Mouse (Mus musculus) adrenal gland, postnatal 36 days (tissue): ENCODE measurements around the gene Wasf1. TPM values are rescaled to one million over a fixed set of nuclear protein-coding genes. Genes with fewer than 3 reads are reported as not detected.

Experiments
- DNase-seq, 2 experiments: peaks; one replicate each; pipeline ENCODE4 v3.0.0; 2021; ENCODE audit warnings: mixed read lengths in 1 of 2
- total RNA-seq, 2 experiments: library from RNA; stranded (reverse); gene quantifications; 2 replicates each; pipeline ENCODE4 v1.2.3; 2021

The Wasf1 gene
- total RNA-seq, 2 experiments from 2014 or later, result 5.5 to 5.9 TPM

- DNase-seq, result no peak
Observed at GRCm38 (mm10) chr10:40889146-40889545, 5.9 kb downstream of the Wasf1 start.

DNA sequence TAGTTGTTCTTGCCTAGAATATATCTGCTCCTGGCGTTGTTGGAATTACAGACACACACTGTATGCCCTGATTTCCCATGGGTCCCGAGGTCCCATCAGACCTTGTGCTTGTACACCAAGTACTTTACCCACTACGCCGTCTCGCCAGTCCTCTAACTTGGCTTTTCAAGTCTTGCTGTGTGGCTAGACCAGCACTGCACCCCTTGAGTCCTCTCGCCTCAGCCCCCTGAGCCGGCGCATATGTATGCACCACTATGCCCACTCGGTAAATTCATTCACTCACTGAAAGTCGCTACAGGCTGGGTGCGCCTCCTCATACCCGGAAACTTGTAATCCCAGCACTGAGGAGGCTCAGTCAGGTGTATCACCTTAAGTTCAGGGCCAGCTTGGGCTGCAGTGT is 12.5 kb downstream of the Wasf1 start:
- no peak for DNase-seq

DNA sequence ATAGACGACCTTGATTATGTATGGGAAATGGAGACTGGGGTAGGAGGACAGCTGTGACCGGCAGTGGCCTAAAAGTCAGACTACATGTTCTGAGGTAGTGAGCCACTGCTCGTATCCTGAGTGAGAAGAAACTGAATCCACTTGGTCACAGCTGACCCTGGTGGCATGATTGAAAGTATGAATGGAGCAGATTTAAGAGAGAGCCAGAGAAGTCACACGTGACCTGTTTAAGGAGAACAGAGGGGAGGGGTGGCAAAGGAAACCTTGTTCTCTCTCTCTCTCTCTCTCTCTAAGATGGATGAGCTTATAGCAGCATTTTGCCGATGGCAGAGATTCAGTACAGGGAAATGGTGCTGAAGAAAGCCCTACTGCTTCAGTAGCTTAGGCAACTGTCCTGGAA is 13.4 kb downstream of the Wasf1 start:
- no peak for DNase-seq

GRCm38 (mm10) chr10:40901786-40902185 is 18.5 kb downstream of the Wasf1 start:
- DNase-seq, result no peak

- DNase-seq, result no peak
Observed at GRCm38 (mm10) chr10:40906131-40906530, 22.9 kb downstream of the Wasf1 start.

GRCm38 (mm10) chr10:40906802-40907201 is 23.5 kb downstream of the Wasf1 start:
- no peak for DNase-seq

GRCm38 (mm10) chr10:40908580-40908979 is 25.3 kb downstream of the Wasf1 start:
- peak in 1 of 2 experiments; percentile 12 for DNase-seq

GRCm38 (mm10) chr10:40910811-40911210 is 27.5 kb downstream of the Wasf1 start:
- no peak for DNase-seq

DNA sequence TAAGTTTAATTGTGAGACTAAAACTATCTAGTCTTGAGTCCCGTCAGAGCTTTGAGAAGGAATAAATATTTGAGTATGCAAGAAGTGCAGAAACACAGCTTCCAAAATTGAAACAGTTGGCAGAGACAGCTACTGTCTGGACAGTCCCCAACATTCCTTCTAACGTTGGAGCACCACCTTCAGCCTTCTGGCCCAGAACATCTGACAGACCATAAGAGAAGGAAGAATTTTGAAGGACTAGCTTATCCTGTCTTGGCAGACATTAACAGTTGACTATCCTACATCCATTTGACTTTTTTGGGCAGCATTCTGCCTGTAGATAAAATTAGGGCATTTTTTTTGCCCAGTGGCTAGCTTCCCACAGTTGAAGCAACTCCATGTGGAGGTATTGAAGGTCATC is 32.0 kb downstream of the Wasf1 start:
- DNase-seq, result no peak

DNA sequence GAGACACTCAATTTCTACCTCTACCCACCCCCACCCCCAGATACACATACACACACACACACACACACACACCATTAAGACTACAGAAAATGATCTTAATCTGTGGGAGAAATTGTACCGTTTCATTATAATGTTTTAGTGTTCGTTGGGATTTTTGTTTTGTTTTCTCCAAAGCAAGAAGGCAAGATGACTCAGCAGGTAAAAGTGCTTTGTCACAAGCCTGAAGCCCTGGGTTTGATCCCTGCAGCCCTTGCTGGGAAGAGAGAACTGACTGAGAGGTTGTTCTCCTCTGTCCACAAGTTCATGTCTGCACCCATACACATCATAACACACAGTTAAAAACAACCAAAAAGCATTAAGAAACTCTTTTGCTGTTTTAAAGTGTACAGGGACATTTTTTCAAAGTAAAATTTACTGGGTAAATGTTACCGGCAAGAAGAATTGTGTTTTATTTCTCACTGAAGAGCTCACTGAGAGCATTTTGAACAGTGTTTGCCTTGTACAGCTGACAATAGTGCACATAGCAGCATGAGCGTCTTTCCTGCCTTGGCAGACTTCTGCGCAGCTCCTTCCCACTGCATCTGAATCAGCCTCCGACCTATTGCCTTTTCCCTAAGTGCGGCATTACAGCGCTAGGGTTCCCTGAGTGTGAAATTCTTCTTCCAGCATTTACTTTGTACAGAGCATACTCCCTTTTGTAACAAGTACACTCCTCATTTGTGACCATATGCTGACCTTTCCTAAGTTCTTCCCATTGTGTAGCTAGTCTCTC is 35.6 kb downstream of the Wasf1 start:
- DNase-seq, result no peak

GRCm38 (mm10) chr10:40919464-40919863 is 36.2 kb downstream of the Wasf1 start:
- no peak for DNase-seq

DNA sequence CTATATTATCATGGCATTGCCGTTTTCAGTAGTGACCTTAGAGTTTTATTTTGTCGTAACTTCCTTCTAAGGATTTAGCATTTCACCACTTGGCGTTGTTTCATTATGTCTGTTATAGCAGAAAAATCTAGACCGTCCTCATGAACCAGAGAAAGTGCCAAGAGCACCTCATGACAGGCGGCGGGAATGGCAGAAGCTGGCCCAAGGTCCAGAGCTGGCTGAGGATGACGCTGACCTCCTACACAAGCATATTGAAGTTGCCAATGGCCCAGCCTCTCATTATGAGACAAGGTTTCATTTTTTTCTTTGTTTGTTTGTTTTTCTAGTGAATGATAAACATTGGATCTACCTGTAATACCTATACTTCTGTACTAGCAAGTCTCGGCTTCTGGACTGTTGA is 49.7 kb downstream of the Wasf1 start:
- no peak for DNase-seq

- DNase-seq, result no peak
Observed at GRCm38 (mm10) chr10:40936160-40936726, 53.0 kb downstream of the Wasf1 start.

- no peak for DNase-seq
Observed at GRCm38 (mm10) chr10:40937569-40937968, 54.3 kb downstream of the Wasf1 start.

DNA sequence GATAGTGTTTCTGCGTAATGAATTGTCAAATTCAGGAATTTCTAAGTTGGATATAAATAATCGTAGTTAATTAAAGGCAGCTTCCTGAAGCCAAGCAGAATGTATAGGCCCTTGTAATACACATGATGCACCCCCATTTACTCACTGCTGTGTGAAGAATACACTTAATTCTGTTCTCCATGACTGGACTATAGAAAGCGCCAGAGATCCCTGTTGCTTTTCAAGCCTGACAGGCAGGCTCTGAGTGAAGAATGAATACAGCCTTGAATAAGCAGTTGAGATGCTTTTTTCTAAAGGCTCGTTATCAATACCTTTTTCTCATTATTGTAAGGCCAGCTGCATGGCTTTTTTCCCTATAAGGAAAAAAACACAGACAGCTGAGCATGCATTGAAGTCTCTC is 59.4 kb downstream of the Wasf1 start:
- DNase-seq, result no peak

- no peak for DNase-seq
Observed at GRCm38 (mm10) chr10:40950176-40950575, 66.9 kb downstream of the Wasf1 start.

DNA sequence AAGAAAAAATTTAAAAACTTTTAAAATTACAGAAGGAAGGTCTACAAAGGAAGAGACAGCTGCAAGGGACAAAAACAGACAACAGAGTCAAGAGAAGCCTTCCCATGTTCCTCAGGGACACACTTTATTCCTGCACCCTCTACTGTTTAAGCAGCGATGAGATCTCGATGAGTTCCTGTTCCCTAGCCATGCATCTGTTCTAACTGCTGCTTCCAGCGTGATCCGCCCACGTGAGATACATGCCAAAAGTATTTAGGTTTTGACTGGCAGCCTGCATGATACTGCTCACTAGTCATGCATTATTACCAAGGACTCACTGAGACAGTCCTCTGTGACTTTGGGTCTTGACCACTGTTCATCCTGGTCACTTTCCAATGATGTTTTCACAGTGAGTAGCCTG is 72.9 kb downstream of the Wasf1 start:
- DNase-seq, result no peak

DNA sequence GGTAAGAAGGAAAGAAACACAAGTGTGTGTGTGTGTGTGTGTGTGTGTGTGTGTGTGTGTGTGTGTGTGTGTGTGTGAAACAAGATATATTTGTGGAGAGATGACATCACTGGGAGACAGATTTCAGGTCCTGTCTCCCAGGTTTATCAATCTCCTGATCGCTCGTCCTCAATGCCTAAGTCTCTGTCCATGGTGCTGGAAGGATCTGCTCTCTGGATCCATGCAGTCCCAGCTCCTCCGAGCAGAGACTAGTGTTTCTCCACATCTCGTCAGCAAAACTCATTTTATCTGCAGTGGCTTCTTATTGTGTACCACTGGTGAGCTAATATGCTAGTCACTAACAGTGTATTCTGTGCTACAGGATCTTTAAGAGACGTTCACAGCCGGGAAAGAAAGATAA is 78.1 kb downstream of the Wasf1 start:
- peak; percentile 9 to 28 for DNase-seq

DNA sequence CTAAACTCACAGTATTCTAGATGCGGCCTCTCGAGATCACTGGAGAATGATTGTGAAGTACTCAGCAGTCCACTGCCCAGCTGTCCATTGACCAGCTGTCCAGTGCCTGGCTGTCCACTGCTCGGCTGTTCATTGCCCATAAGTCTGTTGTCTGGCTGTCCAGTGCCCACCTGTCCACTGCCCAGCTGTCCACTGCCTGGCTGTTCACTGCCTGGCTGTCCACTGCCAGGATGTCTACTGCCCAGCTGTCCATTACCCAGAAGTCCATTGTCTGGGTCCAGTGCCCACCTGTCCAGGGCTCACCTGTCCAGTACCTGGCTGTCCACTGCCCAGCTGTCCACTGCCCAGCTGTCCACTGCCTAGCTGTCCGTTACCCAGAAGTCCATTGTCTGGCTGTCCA is 78.7 kb downstream of the Wasf1 start:
- no peak for DNase-seq

- no peak for DNase-seq
Observed at GRCm38 (mm10) chr10:40964546-40964945, 81.3 kb downstream of the Wasf1 start.

DNA sequence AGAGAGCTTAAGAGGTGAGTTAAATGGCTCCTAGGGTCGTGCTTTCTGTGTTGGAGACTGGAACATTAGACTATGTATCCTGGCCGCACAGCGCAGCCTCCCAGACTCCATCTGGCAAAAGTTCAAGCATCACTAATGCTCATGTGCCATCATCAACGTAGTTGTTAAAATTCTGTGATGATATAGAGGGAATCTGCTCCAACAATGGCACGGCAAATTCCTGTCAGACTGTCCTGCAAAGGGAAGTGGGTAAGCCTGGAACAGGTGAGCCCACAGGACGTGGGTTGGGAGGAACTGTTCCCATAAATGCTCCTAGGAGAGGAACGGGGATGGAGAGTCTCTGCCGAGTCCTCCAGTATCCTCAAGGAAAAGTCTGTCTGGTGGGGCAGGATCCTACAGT is 85.3 kb downstream of the Wasf1 start:
- DNase-seq, result no peak

- DNase-seq, result peak in 1 of 2 experiments; percentile 4
Observed at GRCm38 (mm10) chr10:40969372-40970033, 86.2 kb downstream of the Wasf1 start.

DNA sequence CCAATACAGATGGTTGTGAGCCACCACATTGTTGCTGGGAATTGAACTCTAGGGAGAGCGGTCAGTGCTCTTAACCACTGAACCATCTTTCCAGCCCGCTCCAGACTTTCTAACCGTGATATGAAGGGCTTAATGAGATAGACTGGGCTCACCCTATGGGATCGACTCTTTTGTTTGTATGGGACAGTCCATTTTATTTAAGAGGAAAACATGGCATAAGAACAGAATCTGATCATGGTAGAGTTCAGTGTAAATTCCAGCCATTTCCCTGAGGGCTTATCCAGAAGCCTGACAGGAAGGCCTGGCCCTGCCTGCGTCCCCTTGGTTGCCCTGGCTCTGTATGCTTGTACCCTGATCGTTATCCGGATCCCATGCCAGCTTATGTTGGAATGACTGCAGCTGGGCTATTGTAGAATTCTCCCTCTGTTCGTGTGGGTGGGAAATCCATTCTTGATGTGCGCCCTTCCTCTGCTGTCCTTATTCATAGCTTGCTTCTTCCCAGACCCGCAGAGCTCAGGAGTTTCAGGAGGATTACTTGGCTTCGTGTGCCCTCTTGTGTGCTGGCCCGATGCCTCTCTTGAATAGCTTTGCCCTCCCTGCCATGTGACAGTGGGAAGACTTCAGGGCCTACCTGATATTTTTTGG is 87.4 kb downstream of the Wasf1 start:
- DNase-seq, result no peak
